Mouse (Mus musculus): ENCODE results near the gene Kcnd1. TPM values are rescaled to one million over a fixed set of nuclear protein-coding genes. Genes with fewer than 3 reads are reported as not detected.
A peak's percentile ranks its signal among the peaks of the same experiment; 100 is the strongest.

The Kcnd1 gene
- total RNA-seq, 2 experiments from 2014 or later, result 0.54 to 0.76 TPM

DNA sequence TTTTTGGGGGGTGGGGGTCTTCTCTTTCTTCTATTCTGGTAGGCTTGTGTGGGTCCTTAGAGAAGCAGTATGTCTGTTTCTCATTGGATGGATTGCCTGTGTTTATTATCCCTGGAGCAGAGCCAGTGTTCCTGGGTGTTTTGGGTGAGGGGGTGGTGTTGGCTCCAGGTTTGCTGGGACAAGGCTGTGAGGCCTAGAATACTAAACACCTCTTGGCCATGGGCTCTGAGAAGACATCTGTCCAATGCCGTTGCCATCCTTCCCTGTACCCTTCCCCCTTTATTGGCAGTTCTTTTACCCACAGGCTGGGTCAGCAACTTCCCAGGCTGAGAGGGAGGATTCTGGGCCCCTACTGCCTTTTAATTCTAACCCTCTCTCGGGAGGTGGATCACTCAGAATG, 25.8 kb downstream of the Kcnd1 start:
- DNase-seq (ENCODE audit: low spot score in 2 of 2), result no peak

DNA sequence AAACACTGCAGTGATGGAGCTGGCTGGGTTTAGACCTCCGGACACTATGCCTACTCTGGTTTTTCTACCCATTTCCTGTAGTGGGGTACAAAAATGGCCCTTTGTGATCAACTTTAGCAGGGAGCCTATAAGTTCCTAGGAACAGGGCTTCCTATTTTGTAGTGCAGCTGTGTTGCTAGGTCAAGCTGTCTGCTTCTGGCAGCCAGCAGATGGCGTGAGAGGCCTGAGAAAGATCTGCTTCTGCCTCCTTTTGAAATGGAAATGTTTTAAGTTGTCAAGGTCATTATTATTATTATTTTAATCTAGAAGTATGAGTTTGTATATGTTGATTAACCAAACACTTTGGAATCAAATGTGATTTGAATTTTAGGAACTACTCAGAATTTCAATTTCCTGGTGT, 32.5 kb downstream of the Kcnd1 start:
- peak; percentile 20 to 41 for DNase-seq (ENCODE audit: low spot score in 2 of 2)

DNA sequence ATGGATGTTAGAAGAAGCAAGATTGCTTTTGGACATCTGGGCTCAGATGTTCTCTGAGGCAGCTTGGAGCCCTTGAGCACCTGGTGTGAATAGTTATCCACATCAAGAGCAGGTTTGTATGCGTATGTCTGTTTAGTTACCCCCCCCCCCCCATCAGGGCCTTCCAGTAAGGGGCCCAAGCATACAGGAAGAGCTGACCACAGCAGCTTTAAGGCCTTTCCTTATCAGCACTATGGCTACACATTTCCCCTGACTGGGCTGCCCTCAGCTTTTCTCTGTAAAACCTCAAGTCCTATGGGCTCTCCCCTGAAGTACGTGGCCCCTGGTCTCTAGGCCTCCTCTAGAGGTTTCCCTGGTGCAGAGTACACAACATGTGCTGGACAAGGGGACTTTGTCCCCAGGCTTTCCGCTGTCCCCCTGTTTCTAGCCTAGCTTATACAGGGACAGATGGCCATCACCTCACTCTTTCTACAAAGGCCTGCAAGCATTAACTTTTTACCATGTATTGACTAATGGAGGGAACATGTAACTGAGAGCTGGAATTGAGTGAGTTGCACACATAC, 37.2 kb downstream of the Kcnd1 start:
- no peak for DNase-seq (ENCODE audit: low spot score in 2 of 2)

GRCm38 (mm10) chrX:7863181-7863580, 41.1 kb downstream of the Kcnd1 start:
- DNase-seq (ENCODE audit: low spot score in 2 of 2), result no peak

DNA sequence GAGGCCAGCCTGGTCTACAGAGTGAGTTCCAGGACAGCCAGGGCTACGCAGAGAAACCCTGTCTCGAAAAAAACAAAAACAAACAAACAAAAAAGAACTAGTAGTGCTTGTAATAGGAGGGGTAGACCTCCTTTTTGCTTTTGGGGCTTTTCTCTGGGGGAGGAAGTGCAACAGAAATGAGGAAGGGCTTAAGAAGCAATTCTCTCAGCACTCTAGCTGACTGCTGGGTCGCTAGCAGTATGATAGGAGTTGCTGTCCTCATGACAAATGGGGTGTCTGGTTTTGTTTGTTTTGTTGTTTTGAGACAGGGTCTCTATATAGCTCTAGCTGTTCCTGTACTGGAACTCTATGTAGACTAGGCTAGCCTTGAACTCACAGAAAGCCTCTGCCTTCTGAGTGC, 42.5 kb downstream of the Kcnd1 start:
- no peak for DNase-seq (ENCODE audit: low spot score in 2 of 2)

- no peak for DNase-seq (ENCODE audit: low spot score in 2 of 2)
These were observed 43.3 kb downstream of the Kcnd1 start for GRCm38 (mm10) chrX:7865343-7865742.

DNA sequence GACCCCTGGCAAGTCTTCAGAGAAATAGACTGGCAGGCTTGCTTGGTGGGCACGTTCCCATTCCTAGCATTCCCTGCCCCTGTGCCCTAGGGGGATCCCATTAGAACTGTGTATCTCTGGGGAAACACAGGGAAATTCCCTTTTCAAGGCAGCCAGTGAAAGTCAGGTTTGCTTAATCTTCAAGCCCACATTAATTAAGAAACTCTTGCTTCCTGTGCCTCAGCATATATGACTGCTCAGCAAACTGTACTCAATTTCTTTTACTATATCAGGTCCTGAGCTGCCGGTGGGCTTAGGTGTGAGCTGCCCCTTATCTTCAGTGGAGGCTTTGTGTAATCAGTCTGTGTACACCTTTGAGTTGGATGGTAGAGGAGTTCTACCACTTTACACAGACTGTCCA, 43.7 kb downstream of the Kcnd1 start:
- DNase-seq (ENCODE audit: low spot score in 2 of 2), result no peak

GRCm38 (mm10) chrX:7867141-7867540, 45.1 kb downstream of the Kcnd1 start:
- no peak for DNase-seq (ENCODE audit: low spot score in 2 of 2)

DNA sequence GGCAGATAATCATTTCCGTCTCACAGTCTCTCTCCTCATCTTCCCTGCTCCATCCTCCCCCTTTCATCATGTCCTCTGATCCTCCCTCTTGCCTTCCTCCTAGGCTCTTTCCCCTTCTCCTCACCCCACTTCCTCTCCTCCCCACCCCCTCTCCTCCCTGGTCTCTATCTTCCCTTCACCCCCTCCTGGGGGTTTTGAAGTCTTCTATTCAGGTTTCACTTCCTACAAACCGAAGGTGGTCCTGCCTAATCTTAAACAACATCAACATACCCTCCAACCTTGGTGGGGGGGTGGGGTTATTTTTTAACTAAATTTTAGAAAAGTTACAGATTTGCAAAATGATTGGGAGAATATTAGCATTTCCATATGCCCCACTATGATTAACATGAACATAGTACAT, 46.4 kb downstream of the Kcnd1 start:
- no peak for DNase-seq (ENCODE audit: low spot score in 2 of 2)

- DNase-seq (ENCODE audit: low spot score in 2 of 2), result no peak
These were observed 47.7 kb downstream of the Kcnd1 start for GRCm38 (mm10) chrX:7869826-7870225.

DNA sequence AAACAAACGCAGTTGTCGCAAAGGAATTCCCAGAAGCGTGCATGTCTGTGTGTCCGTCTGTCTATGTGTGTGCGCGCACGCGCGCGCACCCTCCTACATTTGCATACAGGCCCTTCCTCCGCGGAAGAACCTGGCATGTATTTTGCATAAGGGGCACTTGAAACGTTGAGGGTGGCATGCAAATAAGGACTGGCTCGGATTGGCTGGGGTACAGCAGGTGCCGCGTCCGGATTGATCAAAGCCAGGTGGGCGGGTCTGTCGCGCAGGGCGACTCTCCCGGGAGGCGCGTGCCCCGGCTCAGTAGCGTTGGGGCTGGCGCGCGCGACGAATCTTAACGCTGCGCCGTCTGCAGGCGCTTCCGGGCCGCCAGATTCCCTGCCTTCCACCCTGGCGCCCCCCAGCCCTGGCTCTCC, 55.9 kb downstream of the Kcnd1 start, which contains the start of gene Pim2:
Pim2 (plus strand) TSS at position 256 of the 413 bp plus-strand sequence.
- peak; percentile 63 to 71 for DNase-seq (ENCODE audit: low spot score in 2 of 2)

DNA sequence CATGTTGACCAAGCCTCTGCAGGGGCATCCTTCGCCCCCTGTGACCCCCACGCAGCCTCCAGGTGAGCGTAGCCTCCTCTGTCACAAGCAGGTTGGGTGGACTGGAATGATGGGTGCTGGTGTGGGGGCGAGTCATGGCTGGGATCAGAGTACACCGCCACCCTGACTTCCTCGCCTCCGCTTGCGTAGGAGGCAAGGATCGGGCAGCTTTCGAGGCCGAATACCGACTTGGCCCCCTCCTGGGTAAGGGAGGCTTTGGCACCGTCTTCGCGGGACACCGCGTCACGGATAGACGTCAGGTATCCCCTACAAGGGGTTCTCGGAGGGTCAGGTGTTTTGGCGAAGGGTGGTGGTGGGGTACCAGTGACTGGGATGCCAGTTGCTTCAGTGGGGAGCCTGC, 56.4 kb downstream of the Kcnd1 start:
- peak in 1 of 2 experiments; percentile 17 for DNase-seq (ENCODE audit: low spot score in 2 of 2)

- peak in 1 of 2 experiments; percentile 32 for DNase-seq (ENCODE audit: low spot score in 2 of 2)
These were observed 57.7 kb downstream of the Kcnd1 start for GRCm38 (mm10) chrX:7879819-7880218.

GRCm38 (mm10) chrX:7883841-7884567, 61.9 kb downstream of the Kcnd1 start, which contains the start of gene Slc35a2:
Gene Slc35a2, plus strand, starts transcription at chrX:7884028.
- DNase-seq (ENCODE audit: low spot score in 2 of 2), result peak; percentile 59 to 68

Small RNAs within 50 kb of the gene (microRNA-seq; reads per million reads assigned to microRNA genes)
- 98.4 to 100 reads per million in 2 experiments for gene Mir1198 (ENCODE audit: borderline number of aligned reads in 2 of 2)

Other genes with a start within 250 kb of the Kcnd1 start
- gene Foxp3, start 248.6 kb upstream of the Kcnd1 start, total RNA-seq (2021), result not detected
- gene Ppp1r3f, start 248.0 kb upstream of the Kcnd1 start, total RNA-seq (2021), result 1 to 10 TPM; 3.2 to 4.4 TPM
- gene Ccdc22, start 216.8 kb upstream of the Kcnd1 start, total RNA-seq (2021), result 10 to 100 TPM; 16.9 to 23.8 TPM
- gene Cacna1f, start 215.2 kb upstream of the Kcnd1 start, total RNA-seq (2021), result not detected
- 10 to 100 TPM; 46.1 to 70.5 TPM for gene Syp, start 183.8 kb upstream of the Kcnd1 start, total RNA-seq (2021)
- 10 to 100 TPM in 1 of 2 experiments, 1 to 10 TPM in 1; 8.8 to 11.7 TPM for gene Prickle3, start 165.0 kb upstream of the Kcnd1 start, total RNA-seq (2021)
- 10 to 100 TPM; 54.4 to 68.4 TPM for gene Plp2, start 150.9 kb upstream of the Kcnd1 start, total RNA-seq (2021)
- under 1 TPM; 0.46 to 0.64 TPM for gene Magix, start 141.0 kb upstream of the Kcnd1 start, total RNA-seq (2021)
- gene Gpkow, start 125.2 kb upstream of the Kcnd1 start, total RNA-seq (2021), result 10 to 100 TPM; 48.0 to 59.9 TPM
- 10 to 100 TPM; 45.4 to 62.8 TPM for gene Wdr45, start 108.0 kb upstream of the Kcnd1 start, total RNA-seq (2021)
- gene Gm45208, start 100.0 kb upstream of the Kcnd1 start, total RNA-seq (2021), result under 1 TPM in 1 of 2 experiments, not detected in 1; 0.58 TPM
- 10 to 100 TPM; 12.1 to 16.3 TPM for gene Praf2, start 93.8 kb upstream of the Kcnd1 start, total RNA-seq (2021)
- gene Ccdc120, start 71.4 kb upstream of the Kcnd1 start, total RNA-seq (2021), result 1 to 10 TPM; 2.0 to 2.6 TPM
- gene Tfe3, start 59.7 kb upstream of the Kcnd1 start, total RNA-seq (2021), result 10 to 100 TPM; 41.9 to 56.9 TPM
- 10 to 100 TPM; 52.4 to 54.4 TPM for gene Gripap1, start 32.5 kb upstream of the Kcnd1 start, total RNA-seq (2021)
- gene Otud5, start 19.1 kb downstream of the Kcnd1 start, total RNA-seq (2021), result 10 to 100 TPM; 57.4 to 63.1 TPM
- gene Pim2, start 56.0 kb downstream of the Kcnd1 start, total RNA-seq (2021), result 10 to 100 TPM in 1 of 2 experiments, 1 to 10 TPM in 1; 8.1 to 13.4 TPM
- 10 to 100 TPM; 38.9 to 50.3 TPM for gene Slc35a2, start 61.7 kb downstream of the Kcnd1 start, total RNA-seq (2021)
- gene Pqbp1, start 77.0 kb downstream of the Kcnd1 start, total RNA-seq (2021), result 100 to 1,000 TPM in 1 of 2 experiments, 10 to 100 TPM in 1; 97.4 to 121 TPM
- 100 to 1,000 TPM in 1 of 2 experiments, 10 to 100 TPM in 1; 85.0 to 107 TPM for gene Timm17b, start 77.1 kb downstream of the Kcnd1 start, total RNA-seq (2021)
- not detected for gene Gm10491, start 85.5 kb downstream of the Kcnd1 start, total RNA-seq (2021)
- gene Gm10490, start 87.3 kb downstream of the Kcnd1 start, total RNA-seq (2021), result not detected
- 10 to 100 TPM; 48.9 to 64.9 TPM for gene Pcsk1n, start 97.5 kb downstream of the Kcnd1 start, total RNA-seq (2021)
- not detected for gene Eras, start 106.3 kb downstream of the Kcnd1 start, total RNA-seq (2021)
- 10 to 100 TPM; 14.4 to 15.0 TPM for gene Hdac6, start 125.6 kb downstream of the Kcnd1 start, total RNA-seq (2021)
- gene Gata1, start 155.8 kb downstream of the Kcnd1 start, total RNA-seq (2021), result not detected
- gene Glod5, start 196.2 kb downstream of the Kcnd1 start, total RNA-seq (2021), result not detected

Data from adrenal gland, adult 18-20 months (tissue).